Mouse (Mus musculus) kidney, postnatal 36 days (tissue): ENCODE results near the gene Ikbke.

Experiments used
- DNase-seq, 2 experiments: peaks; one replicate each; pipeline ENCODE4 v3.0.0; 2021 to 2022; ENCODE audit warnings: mixed read lengths in 2 of 2

Gene Ikbke

GRCm38 (mm10) chr1:131279456-131279776 lies at the start of gene Ikbke:
Ikbke (minus strand) TSS chr1:131279606.
- DNase-seq: peak in 1 of 2 experiments; percentile 15

GRCm38 (mm10) chr1:131329093-131329492 lies 49.7 kb upstream of the Ikbke start:
- DNase-seq: peak in 1 of 2 experiments; percentile 48

- DNase-seq: no peak
Observed at GRCm38 (mm10) chr1:131327167-131327566, 47.8 kb upstream of the Ikbke start.

DNA sequence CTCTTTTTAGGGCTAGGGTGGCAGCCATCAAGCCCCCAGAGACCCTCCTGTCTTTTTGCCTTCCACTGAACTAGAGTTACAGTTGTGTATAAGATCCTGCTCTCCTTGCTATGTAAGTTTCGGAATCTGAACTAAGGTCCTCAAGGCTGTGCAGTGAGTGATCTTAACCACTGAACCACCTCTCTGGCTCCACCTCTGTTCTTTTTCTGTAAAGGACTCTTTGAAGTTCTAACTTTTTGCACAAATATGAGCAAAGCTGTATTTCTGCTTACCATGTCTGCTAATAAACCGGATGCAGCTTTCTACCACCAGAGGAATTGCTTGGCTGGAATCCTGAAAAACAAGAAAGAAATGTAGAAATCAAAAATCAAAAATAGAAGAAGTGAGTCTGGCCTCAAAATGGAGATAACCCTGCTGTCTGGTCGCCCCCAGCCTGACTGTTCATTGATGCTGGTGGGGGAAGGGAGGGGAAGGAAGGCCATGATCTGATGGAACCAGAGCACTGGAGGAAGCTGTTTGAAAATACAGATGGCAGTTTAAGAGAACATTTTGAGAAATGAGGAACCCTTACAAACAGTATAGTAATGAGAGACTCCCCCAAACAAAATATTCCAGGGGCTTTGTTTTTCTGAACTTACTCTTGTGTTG lies 45.5 kb upstream of the Ikbke start:
- DNase-seq: no peak

DNA sequence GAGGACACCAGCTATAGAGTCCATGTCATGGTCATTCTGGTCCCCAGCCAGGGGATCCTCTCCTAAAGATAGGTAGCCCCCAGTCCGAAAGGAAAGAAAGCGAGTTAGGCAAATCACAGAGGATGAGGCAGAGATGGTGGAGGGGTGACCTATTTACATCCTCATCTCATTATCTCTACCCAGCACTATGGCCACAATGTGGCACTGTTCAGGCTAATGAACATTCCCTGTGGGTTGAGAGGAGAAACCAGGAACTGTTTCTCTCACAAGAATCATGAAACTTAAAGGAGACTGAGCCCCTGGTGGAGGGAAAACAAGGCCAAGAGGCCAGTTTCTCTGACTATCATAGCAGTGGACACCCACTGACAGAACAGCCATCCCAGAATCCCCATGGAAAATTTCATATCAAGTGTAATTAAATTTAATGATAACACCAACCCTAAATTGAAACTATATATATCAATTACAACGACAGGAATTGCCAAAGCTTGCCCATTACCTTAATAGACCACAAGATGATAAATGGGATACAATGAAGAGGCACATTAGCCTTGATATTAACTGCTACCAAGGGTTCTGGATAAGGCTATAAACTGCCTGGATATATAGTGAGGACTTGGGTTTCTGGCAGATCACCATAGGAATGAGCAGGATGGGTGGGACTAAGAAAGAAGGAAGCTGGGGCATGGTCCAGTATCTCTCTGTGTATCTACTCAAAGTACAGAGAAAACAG lies 40.4 kb upstream of the Ikbke start:
- DNase-seq: no peak

- DNase-seq: no peak
Observed at GRCm38 (mm10) chr1:131318397-131318796, 39.0 kb upstream of the Ikbke start.

- no peak for DNase-seq
Observed at GRCm38 (mm10) chr1:131317625-131318024, 38.2 kb upstream of the Ikbke start.

DNA sequence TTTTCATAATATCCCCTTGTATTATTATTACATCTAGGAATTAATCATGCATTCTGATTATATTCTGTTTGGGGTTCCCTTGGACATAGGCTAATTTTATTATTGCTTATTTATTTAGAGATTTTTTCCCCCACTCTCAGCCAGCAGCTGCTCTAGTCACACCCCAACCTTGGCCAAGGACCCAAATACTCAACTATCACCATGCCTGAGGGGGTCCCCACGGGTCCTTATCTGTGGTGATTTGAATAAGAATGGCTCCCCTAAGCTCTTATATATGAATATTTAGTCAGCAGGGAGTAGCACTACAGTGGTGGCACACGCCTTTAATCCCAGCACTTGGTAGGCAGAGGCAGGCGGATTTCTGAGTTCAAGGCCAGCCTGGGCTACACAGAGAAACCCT lies 31.9 kb upstream of the Ikbke start:
- no peak for DNase-seq

DNA sequence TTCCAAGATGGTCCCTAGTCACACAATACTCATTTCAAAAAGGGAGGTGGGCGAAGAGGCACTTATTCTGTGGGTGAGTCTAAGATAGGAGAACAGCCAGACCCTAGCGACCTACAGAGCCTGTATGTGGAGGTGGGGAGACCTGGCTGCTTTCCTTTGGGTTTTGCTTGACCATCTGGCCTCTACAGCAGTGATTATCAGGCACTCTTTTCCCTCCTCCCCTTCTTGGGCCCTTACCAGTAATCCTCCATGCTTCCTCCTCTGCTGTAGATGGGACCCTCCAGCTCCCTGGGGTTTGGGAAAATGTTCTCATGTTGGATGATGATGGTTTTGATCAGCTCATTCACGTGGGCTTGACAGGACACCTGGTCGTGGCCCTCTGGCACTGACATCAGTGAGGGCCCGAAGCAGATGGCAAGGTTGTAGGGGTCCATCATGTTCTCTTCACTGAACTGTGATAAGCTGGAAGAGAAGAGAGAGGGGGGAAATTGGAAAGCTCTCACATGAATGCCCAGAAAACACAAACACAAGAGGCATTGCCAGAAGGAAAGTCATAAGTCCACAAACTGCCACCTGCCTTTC lies 30.9 kb upstream of the Ikbke start:
- no peak for DNase-seq

GRCm38 (mm10) chr1:131300750-131301149 lies 21.3 kb upstream of the Ikbke start:
- peak; percentile 19 to 31 for DNase-seq

GRCm38 (mm10) chr1:131299788-131300187 lies 20.4 kb upstream of the Ikbke start:
- peak; percentile 47 to 51 for DNase-seq

DNA sequence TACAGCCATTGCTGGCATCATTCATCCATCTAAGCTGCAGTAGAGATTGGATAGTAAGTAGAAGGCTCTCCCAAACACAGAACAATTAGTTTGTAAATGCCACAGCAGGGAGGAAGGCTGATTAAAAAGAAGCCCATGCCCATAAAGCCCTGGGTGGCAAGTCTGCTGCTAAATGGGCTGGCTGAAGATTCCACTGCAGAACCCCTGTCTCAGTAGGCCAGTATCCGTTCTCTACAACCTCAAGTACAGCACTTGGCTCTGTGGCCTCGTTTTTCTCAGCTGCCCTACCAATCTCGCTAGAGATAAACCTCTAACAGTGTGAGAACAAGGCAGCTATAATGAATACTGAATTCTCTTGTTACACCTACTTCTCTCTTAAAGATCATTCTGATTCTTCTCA lies 19.8 kb upstream of the Ikbke start:
- no peak for DNase-seq

DNA sequence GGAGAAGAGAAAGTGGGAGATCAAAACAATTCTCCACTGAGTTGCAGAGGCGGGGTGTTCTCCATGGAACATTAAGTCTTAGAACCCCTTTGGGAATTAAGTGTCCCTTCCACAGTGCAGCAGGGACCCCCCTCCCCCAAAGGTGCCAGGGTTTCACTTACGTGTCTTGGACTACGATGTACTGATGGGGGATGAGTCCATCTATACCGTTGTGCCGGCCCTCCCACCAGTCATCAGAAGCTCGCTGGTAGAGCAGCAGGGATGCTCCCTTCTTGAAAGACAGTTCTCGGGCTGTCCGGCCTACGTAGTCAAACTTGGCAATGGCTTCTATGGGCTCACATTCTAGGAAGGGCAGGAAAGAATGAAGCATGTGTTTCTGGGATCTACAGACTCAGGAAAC lies 18.8 kb upstream of the Ikbke start:
- no peak for DNase-seq

GRCm38 (mm10) chr1:131296726-131297125 lies 17.3 kb upstream of the Ikbke start:
- DNase-seq: no peak

DNA sequence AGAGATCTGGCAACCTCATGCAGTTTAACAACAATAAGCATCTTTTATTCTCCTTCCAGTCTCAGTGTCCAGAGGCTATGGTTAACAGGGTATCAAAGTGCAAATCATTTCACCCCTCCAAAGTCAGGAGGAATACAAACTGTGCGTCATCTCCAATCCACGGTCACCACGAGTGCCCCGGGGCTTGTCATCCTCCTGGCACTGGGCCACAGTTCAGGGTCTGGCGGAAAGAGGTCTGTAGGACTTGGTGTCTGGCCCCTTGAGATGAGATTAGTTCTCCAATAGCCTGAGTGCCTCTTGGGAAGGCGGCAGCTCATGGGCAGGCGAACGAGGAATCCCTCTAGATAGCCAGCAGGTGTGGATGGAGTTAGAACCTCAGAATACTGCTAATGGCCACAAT lies 15.8 kb upstream of the Ikbke start:
- DNase-seq: no peak

GRCm38 (mm10) chr1:131293922-131294250 lies 14.5 kb upstream of the Ikbke start:
- no peak for DNase-seq

DNA sequence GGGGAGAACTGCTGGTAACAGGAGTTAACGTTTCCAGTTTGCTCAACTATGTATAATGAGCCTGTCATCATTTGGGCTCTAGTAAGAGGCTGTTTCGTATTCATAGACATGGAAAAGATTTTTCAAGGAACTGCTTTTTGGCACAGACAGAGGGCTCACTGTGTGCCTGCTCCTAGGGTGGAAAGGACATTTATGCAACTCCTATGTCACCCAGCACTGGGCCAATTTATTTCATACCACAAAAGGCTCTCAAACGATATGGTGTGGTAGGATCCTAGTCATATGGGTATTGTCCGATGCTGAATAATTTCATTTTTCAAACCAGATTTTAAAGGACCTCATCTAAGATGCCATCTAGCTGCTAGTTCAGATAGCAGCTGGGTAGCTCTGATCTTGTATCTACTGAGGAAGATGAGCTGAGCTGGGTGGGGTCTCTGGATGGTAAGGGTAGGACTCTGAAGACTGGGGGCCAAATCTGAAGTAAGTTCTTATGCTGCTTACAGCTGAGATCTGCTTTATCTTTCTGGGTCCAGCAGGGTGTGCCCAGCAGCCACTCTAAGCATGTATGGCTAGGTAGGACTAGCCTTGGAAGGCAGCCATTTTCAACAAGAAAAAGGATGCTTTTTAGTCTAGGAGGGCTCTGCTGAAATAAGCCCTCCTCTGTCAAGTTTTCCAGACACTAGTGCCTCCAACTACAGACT lies 14.0 kb upstream of the Ikbke start:
- no peak for DNase-seq

GRCm38 (mm10) chr1:131290648-131291047 lies 11.2 kb upstream of the Ikbke start:
- DNase-seq: peak; percentile 71 to 89

DNA sequence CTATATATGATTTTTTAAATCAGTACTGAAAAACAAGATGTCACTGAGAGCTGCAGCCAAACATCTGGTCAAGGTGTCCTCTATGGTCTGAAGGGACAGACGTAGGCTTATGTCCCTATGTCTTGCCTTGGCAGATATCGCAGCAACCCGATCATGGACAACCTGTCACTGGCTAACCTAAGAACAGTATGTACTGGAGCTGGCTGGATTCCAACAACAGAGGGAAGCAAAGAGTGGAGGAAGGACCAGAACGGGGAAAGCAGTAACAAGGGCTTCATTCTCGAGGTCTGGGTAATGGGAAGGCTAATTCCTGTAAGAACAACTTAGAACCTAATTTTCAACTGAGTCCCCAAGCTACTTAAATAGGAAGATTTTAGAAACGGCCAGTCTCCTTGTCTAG lies 9.5 kb upstream of the Ikbke start:
- no peak for DNase-seq

DNA sequence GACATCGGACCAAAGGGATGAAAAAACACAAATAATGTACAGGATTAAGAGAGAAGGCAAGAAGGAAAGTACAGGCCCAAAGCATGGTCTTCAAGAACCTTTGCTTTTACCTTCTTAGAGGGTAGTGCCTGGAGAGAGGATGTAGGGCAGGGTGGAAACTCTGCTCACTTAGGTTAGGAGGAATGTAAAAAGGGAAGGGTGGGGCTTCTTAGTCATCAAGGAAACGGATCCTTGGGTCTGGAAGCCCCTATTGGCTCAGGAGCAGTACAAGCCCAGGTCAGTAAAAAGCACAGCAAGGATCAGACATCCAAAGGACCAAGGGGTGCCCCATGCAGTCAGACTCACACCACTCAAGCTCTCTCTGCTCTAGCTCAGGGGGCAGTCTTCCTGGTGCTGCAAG lies 7.9 kb upstream of the Ikbke start:
- no peak for DNase-seq

- DNase-seq: no peak
Observed at GRCm38 (mm10) chr1:131286803-131287202, 7.4 kb upstream of the Ikbke start.

DNA sequence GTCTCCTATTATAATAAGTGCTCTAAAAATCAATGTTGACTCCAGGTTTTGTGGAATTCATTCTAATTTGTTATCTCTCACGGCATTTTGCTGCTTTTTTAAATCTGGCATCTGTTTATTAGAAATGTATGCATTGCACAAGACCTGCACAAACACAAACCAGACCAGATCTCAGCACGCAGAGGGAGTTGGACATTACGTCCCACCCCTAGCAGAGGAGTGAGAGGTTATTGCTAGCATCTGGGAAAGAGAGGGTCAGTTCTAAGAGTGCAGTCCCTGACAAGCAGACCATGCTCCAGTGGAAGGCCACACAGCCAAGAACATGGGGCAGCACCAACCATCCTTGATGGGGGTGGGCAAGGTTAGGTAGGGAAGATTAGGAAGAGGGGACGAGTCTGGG lies 5.2 kb upstream of the Ikbke start:
- no peak for DNase-seq

DNA sequence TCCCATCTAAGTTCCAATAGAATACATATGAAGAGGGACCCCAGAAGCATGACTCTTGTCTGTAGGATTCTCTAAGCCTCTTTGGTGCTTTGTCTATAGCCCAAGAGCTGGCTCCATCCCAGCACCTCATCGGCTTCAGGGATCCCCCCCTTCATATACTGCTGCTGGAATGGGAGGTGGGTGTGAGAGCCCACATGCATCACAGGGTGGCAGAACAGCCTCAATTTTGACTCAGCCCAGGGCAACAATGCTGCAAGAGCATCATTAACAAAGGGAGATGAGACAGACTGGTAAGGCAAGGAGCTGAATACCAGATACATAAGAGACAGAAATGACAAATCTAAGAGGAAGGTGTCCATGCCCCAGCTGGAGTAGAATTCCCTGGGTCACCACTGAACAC lies 4.8 kb upstream of the Ikbke start:
- DNase-seq: no peak

DNA sequence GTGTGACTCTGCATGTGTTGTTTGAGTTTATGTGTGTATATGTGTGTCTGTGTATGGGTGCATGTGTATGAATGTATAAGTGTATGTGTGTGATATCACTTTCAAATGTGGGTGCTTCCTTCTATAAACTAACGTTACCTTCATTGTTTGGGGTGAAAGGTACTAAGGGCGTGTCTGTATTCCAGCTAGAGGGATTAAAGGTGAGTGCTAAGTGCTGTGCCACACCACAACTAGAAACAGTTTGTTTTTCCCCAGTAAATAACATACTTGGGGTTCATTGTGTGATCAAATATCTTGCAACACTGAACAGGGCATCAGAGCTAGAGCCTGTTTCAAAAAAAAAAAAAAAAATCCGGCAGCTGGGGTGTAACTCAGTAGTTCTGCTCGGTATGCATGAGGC lies 2.3 kb upstream of the Ikbke start:
- no peak for DNase-seq
